Mouse (Mus musculus): ENCODE measurements around the gene Cacna1g.
"Not testable (repeated sequence)": the region's sequence is repeated elsewhere in the genome, so short reads cannot be mapped to it uniquely, and the experiment has no call there.

Cacna1g gene

DNA sequence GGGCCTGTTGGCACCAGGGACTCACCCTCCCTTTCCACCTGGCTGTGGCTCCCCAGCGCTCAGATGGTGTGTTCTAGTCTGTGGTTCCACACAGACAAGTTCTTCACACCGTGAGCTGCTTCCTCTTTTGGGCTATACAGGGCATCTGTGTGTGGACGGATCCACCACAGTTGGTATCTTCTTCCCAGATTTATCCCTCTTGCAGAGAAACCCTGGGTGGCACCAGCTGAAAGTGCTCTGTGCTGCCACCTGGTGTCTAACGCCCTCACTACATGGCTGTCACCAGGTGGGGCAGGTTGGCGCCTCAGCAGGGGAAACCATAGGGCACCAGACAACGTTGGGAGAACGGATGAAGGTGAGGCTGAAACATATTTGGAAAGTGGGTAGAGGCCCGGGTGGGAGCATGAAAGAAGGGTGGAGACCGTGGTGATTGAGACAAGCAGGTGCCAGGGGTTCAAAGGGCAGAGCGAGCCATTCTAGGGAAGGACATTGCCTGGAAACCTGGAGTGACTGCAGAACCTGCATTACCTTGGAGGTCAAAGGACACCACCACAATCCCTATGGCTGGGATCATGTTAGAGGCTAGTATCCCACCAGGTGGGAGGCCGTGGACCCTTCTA lies 69.2 kb downstream of the Cacna1g start:
- DNase-seq (ENCODE audit: low spot score in 2 of 2), result peak; percentile 90

DNA sequence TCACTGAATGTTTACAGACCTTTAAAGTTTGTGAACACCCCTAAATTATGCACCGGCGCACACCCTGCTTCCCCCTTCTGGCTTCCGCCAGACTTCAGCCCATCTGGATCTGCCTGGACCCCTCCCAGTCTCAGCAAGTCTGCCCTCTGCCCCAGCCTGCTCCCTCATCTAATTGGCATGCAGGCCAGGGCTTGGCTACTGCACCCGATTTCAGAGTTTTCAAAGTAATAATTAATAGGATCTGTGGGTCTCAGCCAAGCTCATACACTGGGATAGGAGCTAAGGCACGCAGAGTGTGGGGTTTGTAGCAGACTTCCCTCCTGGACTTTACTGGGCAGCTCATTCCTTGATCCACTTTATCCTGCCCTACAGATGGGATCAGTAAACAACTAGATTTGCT lies 69.8 kb downstream of the Cacna1g start:
- no peak for DNase-seq (ENCODE audit: low spot score in 2 of 2)

DNA sequence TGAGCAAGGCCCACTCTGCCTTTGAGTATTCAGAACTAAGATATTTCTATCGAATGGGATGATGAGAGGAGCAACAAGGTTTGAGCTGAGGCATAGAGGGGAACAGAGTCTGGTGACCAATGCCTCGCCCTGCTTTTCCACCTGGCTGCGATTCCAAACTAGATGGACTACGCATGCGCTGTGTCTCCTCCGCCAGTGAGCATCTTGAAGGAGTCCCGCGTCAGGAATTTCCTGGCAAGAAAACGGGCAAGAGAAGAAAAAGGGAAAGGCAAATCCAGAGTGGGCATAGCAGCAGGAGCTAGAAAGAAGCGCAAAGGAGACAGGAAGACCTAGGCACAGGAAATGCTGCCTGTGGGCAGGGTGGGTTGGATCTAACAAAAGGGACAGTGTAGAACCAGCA lies 70.2 kb downstream of the Cacna1g start:
- DNase-seq (ENCODE audit: low spot score in 2 of 2), result no peak

DNA sequence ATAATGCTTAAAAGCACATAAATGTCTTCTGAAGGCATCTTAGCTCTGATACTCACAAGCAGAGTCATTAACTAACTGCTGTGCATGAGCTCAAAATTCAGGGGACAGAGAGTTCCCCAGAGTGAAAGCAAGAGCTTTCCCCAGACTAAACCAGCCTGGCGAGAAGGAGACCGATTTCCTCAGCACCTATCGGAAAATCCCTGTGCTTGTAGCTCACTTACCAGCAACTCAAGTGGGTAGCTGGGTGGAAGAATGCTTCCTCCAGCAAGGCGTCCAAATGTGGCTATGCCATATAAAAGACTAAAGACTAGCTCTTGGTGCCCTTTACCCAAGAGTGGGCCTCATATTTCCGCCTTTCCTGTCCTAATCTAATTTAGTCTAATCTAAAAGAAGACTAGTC lies 71.3 kb downstream of the Cacna1g start:
- no peak for DNase-seq (ENCODE audit: low spot score in 2 of 2)

DNA sequence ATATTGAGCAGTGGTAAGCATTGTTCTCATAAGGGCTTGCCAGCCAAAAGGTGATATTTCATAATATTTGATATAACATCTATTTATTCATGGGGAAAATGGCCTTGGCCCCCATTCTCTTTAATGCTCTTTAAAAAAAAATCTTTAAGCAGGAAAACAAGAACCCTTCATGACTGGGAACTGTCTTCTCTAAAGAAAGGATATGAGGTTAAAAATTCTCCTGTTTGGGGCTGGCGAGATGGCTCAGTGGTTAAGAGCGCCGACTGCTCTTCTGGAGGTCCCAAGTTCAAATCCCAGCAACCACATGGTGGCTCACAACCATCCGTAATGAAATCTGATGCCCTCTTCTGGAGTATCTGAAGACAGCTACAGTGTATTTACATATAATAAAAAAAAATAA lies 72.0 kb downstream of the Cacna1g start:
- DNase-seq (ENCODE audit: low spot score in 2 of 2), result not testable (repeated sequence)

DNA sequence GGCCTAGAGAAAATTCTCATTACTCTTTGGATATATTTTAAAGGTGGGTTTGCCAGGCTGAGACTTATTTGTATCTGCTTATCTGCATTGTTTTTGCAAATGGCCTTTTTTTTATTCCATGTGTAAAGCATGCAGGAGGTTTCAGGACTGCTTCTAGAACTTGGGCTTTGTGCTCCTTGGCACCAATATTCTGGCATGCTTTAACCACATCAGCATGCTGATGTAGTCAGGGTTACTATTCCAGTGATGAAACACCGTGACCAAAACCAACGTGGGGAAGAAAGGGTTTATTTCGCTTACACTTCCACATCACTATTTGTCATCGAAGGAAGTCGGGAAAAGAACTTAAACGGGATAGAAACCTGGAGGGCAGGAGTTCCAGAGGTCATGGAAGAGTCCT lies 73.0 kb downstream of the Cacna1g start:
- DNase-seq (ENCODE audit: low spot score in 2 of 2), result no peak

DNA sequence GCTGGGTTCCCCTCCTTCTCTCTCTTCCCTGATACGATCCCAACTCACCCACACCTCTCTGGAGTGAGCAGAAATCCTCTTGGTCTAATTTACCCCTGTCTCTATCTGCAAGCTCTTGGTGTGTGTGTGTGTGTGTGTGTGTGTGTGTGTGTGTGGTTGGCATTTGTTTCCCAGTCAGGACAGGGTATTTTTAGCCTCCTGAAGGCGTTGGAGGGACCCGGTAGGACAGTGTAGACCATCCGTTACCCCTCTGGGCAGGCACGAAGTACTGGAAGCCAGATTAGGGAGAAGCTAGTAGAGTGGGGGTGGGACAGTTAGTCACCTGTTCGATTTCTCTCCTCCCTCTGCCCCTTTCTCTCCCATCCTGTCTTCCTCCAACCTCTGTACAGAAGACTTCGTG lies 79.9 kb downstream of the Cacna1g start:
- DNase-seq (ENCODE audit: low spot score in 2 of 2), result no peak

DNA sequence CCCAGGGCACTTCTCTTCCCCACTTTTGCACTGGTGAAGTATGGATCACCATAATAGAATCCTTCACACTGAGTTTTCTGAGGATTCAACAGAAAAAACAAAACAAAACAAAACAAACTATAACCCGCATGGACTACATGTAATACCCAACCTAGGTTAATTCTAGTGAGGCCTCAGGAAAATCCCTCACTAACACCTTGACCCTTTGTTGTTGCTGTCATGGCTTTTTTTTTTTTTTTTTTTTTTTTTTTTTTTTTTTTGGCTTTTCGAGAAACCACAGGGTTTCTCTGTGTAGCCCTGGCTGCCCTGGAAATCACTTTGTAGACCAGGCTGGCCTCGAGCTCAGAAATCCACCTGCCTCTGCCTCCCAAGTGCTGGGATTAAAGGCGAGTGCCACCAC lies 80.5 kb downstream of the Cacna1g start:
- DNase-seq (ENCODE audit: low spot score in 2 of 2), result not testable (repeated sequence)

DNA sequence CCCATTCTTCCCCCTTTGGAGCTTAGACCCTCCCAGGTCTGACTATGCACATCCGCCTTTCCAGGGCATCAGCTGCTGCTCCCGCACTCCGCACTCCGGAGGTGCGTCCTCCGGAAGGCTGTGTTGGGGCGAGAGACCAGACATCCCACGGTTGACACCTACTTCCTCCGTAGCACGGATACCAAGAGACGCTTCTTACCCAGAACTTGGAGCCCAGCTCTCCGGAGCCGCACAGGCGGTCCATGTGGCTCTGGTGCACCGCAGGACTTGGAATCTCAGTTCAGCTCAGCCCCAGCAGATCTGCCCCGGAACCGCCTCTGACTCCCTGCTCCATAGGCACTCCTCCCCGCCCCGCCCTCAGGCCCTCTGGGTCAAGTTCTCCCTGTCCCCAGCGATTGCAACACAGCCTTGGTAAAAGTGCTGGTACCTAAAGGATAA lies 81.3 kb downstream of the Cacna1g start, which contains the start of gene Abcc3:
Gene Abcc3, minus strand, starts transcription at position 326 of the 438 bp plus-strand sequence.
- peak in 1 of 2 experiments; percentile 41 for DNase-seq (ENCODE audit: low spot score in 2 of 2)

DNA sequence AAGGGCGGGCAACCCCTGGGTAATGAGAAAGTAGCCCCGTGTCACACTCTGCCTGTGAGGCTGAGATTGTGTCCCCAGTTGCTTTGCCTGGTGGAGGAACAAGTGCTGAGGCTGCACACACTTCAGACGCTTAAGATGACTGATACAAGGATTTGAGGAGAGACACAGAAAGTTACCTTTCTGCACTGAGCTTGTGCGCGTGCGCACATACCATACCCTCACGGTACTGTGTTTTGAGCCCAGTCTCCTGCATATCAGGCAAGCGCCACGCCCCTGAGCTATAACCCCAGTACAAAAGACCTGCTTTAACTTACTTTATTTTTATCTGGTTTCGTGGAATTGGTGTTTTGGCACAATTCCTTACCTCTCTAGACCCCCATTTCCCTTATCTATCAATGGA lies 82.3 kb downstream of the Cacna1g start:
- no peak for DNase-seq (ENCODE audit: low spot score in 2 of 2)

DNA sequence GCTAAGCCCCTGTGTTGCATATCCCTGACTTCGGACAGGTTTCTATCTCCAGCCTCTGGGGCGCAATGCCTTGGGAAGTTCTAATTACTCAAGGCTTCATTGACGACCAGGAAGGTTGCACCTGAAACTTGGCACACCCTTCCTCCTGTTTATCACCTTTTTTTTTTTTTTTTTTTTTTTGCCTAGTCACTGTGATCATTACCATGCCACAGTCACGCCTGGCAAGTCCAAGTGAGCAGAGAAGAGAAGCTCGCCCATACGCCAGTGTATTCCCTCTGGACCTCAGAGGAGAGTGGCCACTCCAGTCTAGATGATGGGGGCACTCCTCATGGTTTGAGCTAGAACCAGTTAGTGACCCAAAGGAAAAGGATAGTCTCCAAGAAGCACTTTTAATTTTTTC lies 83.2 kb downstream of the Cacna1g start:
- no peak for DNase-seq (ENCODE audit: low spot score in 2 of 2)

DNA sequence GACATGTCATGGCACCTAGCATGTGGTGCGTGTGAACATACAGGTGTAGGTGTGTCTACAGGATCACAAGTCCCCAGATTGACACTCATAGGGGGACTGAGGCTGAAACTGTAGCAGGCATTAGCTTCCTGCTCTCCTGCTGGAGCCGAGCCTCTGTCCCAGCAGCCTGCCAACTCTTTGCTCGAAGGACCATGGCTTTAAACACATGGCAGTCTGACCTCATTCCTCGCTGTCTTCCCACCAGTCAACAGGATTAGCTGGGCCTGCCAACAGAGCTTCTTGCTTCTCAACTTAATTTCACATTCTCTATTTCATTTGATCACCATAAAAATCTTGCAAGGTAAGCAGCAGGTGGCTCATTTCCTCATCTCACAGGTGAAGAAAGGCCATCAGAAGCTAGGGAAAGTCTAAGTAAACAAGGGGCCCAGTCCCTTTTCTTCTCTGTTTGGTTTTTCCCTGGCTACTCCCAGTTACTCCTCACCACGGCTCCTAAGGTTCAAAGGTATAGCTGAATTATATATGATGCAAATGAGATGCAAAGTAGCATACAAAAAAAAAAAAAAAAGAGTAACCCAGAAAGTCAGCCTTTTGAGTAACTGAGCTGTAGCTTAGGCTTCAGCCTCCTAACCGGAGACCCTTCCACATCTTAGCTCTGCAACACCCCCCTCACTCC lies 84.1 kb downstream of the Cacna1g start:
- DNase-seq (ENCODE audit: low spot score in 2 of 2), result no peak

DNA sequence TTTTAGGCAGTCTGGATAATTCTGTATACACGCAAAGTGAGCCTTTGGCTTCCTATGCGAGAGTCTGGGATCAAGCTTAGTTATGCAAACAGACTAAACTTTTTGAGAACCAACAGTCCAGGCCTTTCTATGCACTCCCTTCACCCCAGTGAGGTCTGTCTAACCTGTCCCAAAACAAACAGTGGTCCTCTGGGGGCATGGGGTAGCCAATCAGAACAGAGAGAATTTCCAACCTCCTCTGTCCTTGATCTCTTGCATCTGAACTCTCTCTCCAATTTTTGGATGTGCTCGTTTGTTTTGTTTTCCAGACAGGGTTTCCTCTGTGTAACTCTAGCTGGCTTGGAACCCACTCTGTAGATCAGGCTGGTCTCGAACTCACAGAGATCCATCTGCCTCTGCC lies 85.0 kb downstream of the Cacna1g start:
- DNase-seq (ENCODE audit: low spot score in 2 of 2), result no peak

DNA sequence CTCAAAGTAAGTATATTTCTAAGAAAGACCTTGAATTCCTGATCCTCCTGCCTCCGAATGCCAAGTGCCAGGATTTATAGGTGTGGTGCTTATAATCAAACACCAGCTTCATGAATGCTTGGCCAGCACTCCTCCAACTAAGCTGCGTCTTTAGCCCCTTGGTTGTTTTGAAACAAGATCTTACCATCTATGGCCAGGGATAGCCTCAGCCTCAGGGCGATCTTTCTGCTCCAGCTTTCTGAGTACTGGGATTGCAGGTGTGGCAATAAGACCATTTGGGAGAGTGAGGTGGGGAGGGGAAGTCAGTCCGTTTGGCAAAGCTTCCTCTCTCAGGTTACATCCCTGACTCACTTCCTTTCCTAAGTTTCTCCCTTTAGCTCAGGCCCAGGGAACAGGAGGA lies 86.2 kb downstream of the Cacna1g start:
- no peak for DNase-seq (ENCODE audit: low spot score in 2 of 2)

DNA sequence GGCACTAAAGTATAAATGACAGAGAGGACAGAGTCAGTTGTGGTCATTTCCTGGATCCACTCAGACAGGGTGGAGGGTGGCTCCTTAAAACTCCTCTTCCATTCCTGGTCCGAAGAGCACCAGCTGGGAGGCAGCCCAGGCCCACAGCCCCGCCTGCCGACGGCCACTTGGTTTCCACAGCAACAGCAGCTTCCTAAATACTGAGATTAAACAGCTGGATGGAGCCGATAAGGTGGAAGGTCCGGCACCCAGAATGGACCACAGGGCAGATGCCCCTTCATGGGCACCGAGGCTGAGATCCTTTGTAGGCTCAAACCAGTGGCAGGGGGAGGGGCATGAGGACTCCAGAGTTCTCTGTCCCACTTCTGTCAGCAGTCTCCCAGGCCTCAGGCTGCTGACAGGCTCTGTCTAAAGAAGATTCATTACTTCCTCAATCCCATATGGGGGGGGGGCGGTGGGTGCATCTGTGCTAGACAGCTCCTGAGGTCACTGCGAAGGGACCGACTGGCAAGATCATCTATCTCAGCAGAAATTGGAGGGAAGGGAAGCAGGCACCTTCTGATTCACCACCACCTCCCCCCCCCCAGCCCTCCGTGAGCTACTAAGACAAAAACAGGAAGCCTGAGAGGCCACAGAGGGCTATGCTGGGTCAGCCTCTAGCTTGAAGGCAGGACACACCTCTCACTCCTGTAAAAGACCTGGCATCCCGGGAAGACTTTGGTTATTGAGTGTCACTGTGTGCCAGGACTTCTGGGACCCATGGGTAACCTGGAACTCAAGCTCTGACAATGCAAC lies 87.8 kb downstream of the Cacna1g start:
- no peak for DNase-seq (ENCODE audit: low spot score in 2 of 2)

DNA sequence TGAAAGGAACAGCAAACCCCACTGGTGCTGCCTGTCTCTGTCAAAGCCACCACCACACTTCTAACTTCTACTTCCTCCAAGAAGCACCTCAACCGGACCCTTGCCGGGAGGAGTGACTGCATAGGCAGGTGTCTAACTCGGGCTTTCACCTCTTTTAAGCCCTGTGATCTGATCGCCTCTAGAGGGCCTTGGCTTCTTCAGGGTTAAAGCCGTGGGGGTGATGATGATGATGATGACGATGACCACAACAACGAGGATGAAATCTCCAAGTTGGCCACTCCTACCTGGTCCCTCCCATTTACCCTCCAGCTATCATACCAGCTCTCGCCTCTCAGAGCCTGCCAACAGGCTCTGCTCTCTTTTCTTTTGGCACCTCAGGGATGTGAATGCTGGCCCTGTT lies 94.3 kb downstream of the Cacna1g start:
- no peak for DNase-seq (ENCODE audit: low spot score in 2 of 2)

DNA sequence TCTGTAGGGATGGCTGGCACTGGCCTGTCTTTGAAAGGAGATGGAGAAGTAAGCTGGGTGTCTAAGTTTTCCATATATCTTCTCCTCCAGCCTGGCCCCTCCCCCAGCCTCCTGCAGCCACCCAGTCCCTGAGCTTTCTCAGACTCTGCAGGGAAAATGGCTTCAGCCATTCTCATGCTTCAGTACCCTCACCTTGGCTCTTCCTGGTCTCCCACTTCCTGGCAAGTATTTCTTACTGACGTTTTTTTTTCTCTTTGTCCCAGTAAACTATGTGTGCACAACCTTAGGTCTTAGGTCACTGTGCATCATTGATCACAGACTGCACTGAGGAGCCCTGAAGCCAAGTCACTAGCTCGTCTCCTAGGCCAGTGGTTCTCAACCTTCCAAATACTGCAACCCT lies 94.9 kb downstream of the Cacna1g start:
- DNase-seq (ENCODE audit: low spot score in 2 of 2), result no peak

DNA sequence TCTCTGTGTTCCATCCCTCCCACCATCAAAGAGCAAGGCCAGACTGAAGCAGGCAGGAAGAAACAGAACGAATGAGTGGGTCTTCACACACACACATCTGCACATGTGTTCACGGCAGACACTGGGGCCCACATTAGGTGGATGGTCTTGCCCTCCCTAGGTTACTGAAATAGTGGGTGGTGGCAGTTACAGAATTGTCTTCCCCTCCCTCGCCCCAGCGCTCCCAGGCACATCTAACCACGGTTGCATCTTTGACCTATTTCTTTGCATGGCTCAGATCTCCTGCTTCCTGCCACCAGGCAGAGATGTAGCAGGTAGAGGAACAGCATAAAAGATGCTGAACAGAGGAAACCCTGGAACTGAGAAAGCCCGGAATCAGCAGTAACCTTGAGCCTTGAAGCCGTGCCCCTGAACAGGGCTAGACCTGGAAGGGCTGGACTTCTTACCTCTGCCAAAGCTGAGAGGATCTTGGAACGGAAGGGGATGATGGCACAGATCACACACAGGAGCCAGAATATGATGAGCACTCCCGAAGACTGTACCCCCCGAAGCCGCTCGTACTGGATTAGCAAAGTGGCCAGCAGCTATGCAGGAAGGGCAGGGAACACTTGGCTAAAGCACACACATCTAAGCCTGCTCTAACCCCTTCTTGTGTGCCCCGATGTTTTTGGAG lies 99.6 kb downstream of the Cacna1g start:
- DNase-seq (ENCODE audit: low spot score in 2 of 2), result no peak

DNA sequence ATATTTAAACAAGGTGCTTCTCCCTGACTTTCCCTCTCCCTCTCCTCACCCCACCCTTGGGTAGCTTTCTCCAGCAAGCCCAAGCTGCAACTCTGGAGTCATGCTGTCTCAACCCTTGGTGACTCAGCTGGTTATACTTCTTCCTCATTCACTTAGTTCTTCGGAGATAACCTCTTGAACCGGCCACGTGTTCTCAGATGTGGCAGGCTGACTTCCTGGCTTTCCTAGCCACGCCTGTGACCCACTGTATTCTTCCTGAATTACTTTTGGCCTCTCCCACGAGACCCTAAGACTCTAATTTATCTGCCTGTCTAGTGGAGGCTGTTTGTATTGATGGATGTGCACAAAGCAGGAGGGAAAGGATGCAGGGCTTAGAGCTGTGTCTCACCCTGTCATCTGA lies 103.2 kb downstream of the Cacna1g start:
- DNase-seq (ENCODE audit: low spot score in 2 of 2), result no peak

DNA sequence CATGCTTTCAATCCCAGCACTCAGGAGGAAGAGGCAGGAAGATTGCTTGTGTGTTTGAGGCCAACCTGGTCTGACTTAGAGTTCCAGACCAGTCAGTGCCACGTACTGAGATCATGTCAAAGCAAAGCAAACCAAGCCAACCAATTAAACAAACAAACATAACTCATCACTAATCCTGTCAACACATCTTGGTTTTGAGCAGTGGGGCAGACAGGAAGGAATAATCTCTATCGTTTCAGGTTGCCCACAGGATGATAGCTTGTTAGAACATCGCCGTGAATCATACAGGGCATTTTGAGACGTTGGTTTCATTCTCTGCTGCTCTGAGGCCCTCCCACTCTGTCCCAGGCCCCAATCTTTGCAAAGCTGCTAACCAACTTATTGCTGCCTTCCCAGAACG lies 104.0 kb downstream of the Cacna1g start:
- DNase-seq (ENCODE audit: low spot score in 2 of 2), result no peak

DNA sequence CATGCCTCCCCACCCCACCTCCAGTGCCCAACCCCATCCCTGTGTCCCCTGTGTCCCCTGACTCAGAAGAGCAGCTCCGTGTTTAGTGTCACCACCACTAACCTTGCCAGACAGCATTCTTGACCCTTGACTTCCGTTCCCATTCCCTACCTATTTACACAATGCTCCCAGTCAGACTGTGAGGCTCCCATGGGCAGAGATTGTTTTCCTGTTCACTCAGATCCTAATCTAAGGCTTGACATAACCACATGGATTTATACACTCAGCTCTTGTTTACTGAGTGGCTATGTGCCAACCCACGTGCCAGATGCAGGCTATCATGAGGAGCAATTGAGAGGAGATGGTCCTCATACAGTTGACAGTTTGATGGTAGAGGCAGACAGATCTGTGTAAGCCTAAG lies 108.7 kb downstream of the Cacna1g start:
- no peak for DNase-seq (ENCODE audit: low spot score in 2 of 2)

DNA sequence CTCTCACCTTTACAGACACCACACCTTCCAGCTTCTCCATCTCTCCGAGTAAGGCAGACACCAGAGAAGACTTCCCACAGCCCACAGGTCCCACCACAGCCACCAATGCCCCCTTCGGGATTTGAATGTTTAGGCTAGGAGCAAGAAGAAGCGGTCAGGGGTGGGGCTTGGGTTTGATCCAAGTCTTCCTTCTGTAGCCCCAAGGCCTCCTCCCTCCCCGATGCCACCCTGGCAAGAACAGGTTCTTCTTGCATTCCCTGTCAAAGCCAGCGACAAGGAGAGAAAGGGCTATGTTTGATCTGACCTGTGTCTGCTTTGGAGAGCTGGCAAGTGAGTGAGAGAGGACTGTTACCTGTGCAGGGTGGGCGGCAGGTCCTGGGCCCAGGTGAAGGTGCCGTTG lies 110.3 kb downstream of the Cacna1g start:
- no peak for DNase-seq (ENCODE audit: low spot score in 2 of 2)
